Mouse (Mus musculus): Measurements from ENCODE around the gene Hoxd12. TPM values are rescaled to one million over a fixed set of nuclear protein-coding genes. Genes with fewer than 3 reads are reported as not detected.

Gene Hoxd12
- polyA plus RNA-seq, 1 experiment from 2014 or later = not detected

DNA sequence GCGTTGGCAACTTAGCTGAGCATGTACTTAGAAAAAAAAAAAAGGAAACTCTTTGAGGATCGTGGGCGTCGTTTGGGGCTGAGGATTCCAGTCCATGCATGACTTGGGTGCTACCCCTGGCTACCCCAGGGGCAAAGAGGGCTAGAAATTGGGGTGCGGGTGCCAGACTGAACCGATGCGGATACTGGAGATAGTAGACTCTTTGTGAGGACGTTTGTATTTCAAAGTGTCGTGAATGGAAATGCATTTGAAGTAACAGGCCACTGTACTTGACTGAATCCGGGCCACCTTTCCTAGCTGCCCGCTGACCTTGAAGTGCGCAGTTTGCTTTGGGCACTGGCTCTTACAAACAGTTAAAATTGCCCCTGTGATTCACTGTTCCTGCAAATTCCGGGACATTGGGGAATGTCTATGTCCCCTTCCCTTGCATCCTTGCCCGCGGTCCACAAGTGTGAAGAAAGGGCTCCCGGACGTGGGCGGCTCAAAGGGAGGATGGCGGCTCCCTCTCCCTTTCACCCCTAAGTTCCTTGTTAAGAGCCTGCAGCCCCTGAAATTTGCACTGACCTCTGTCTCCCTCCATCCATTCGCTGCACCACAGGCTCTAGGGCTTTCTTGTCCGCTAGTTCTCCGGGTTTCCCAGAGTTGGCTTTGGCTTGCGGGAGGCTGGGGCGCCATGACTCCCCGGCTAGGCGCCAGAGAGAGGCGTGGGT, 12.3 kb downstream of the Hoxd12 start:
- Histone ChIP-seq H3K27me3 (replicated peaks) (peaks cover 87% of the 10 kb centered on the region), H3K36me3 (replicated peaks) (no peaks in the 10 kb centered on the region), H3K4me2 (no peak overlapping the region), H3K4me1 (peaks cover 7% of the 10 kb centered on the region; the same call in 1 of the 2 replicates), H3K9ac (no peak overlapping the region), H3K4me3 (no peak overlapping the region), H3K9me3 (no peaks in the 10 kb centered on the region), H3K27ac (no peak overlapping the region)
- WGBS = 1% methylated on average over 27 of the region's 27 CpGs
- no peak for ATAC-seq (replicated peaks)

DNA sequence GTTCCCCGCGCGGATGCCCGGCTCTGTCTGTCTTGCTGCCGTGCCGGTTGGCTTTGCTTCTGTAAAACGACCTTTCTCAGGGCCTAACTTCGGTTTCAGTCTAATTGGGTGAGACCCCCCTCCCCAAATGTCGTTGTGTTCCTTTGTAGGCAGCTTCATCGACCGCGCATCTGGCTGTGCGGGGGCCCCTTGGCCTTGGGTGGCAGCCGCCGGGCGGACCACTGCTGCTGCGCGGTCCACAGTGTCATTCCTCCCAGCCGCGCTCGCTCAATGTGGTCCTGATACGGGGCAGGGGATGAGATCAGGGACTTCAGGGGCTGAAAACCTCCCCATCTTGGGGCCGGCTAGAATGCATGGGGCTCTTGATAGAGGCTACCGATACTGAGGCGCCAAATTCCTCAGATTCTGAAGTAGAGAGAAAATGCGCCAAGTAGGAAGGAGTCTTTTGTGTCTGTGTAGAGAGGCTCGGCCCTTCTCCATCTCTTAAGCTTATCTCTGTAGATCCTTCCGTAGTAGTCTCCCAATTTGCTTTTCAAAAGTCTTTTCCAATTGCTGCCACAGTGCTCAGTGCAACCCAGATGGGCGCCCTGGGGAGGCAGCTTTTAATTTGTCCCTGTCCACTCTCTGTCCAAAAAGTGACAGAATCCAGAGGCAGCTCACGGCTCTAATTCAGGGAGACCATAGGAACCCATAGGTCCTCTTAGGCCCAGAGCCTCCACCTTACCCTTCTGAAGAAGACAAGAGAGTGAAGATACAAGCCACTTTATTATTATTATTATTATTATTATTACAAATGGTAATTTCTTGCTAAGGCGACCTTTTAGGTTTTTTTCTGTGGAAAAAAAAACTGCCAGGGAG, 13.1 kb downstream of the Hoxd12 start:
- Histone ChIP-seq H3K4me2 (no peak overlapping the region), H3K9ac (no peak overlapping the region), H3K36me3 (replicated peaks) (no peaks in the 10 kb centered on the region), H3K4me3 (no peak overlapping the region), H3K9me3 (no peaks in the 10 kb centered on the region), H3K27ac (no peak overlapping the region), H3K4me1 (no peaks in the 10 kb centered on the region), H3K27me3 (replicated peaks) (peaks cover 88% of the 10 kb centered on the region)
- WGBS = under 1% methylated on average over 31 of the region's 31 CpGs
- ATAC-seq (replicated peaks) = no peak

GRCm38 (mm10) chr2:74688795-74689573, 14.2 kb downstream of the Hoxd12 start:
- WGBS = 3% methylated on average over 12 of the region's 12 CpGs
- Histone ChIP-seq H3K27ac (no peak overlapping the region), H3K4me1 (no peaks in the 10 kb centered on the region), H3K27me3 (replicated peaks) (peaks cover 88% of the 10 kb centered on the region), H3K9ac (no peak overlapping the region), H3K36me3 (replicated peaks) (no peaks in the 10 kb centered on the region), H3K9me3 (no peaks in the 10 kb centered on the region), H3K4me2 (no peak overlapping the region), H3K4me3 (no peak overlapping the region)
- ATAC-seq (replicated peaks) = no peak

DNA sequence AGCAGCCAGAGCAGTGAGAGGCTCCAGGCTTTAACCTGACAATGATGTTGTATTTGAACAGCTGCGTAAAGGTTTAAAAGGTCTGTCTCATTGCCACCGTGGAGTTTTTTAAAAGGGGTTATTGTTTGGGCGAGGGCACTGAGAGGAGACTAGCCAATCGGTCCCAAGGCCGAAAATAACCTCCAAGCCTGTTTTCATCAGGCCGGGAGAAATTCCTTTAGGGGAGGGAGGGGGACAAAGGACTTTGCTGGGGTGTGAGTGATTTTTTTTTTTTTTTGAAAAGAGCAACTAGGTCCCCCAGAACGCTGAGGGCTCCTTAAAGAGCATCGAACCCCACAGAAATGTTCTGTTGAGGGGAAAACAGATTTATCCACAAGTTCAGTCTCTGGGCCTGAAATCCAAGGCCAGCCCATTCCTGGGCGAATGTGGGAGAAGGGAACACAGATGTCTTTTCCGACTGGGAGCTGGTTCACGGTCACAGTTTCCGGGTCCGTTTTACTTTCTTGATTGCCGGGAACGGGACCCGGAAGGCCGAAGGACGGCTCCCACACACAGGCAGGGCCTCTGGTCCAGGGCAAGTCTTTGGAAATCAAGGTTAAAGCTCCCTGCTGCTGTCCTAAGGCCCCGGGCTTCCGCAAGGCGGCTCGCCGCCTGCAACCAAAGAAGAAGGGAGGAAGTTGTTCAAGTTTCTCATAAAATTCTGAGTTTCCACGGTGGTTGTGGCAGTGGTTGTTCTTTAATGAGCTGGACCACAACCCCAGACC, 14.9 kb downstream of the Hoxd12 start:
- ATAC-seq (replicated peaks) = no peak
- Histone ChIP-seq H3K4me1 (no peaks in the 10 kb centered on the region), H3K36me3 (replicated peaks) (no peaks in the 10 kb centered on the region), H3K27me3 (replicated peaks) (peaks cover 88% of the 10 kb centered on the region), H3K27ac (no peak overlapping the region), H3K4me3 (no peak overlapping the region), H3K4me2 (no peak overlapping the region), H3K9me3 (no peaks in the 10 kb centered on the region), H3K9ac (no peak overlapping the region)
- WGBS = under 1% methylated on average over 24 of the region's 24 CpGs

GRCm38 (mm10) chr2:74690338-74690716, 15.5 kb downstream of the Hoxd12 start:
- no peaks in the 10 kb centered on the region for H3K9me3 ChIP-seq
- no peak overlapping the region for H3K27ac ChIP-seq
- H3K4me2 ChIP-seq = no peak overlapping the region
- peaks cover 88% of the 10 kb centered on the region for H3K27me3 ChIP-seq (replicated peaks)
- no peak overlapping the region for H3K9ac ChIP-seq
- H3K4me3 ChIP-seq = no peak overlapping the region
- 9% methylated on average over 8 of the region's 8 CpGs for WGBS
- no peaks in the 10 kb centered on the region for H3K36me3 ChIP-seq (replicated peaks)
- H3K4me1 ChIP-seq = no peaks in the 10 kb centered on the region
- no peak for ATAC-seq (replicated peaks)

- Histone ChIP-seq H3K9ac (no peak within 1 kb of the TSS), H3K36me3 (replicated peaks) (no peaks in the 10 kb centered on the region), H3K27me3 (replicated peaks) (peaks cover 93% of the 10 kb centered on the region), H3K9me3 (no peaks in the 10 kb centered on the region), H3K4me2 (no peak within 1 kb of the TSS), H3K4me1 (no peaks in the 10 kb centered on the region), H3K4me3 (no peak within 1 kb of the TSS), H3K27ac (no peak within 1 kb of the TSS)
- WGBS = 1% methylated on average over 56 of the region's 56 CpGs
- ATAC-seq (replicated peaks) = no peak
These were observed 16.5 kb downstream of the Hoxd12 start, which contains the start of gene Hoxd10 for GRCm38 (mm10) chr2:74691022-74691951. Hoxd10 (plus strand) TSS chr2:74691924.

- no peak for ATAC-seq (replicated peaks)
- Histone ChIP-seq H3K9me3 (no peaks in the 10 kb centered on the region), H3K9ac (no peak overlapping the region), H3K4me1 (no peaks in the 10 kb centered on the region), H3K4me3 (no peak overlapping the region), H3K36me3 (replicated peaks) (no peaks in the 10 kb centered on the region), H3K4me2 (no peak overlapping the region), H3K27ac (no peak overlapping the region), H3K27me3 (replicated peaks) (peaks cover 93% of the 10 kb centered on the region)
- WGBS = 4% methylated on average over 35 of the region's 35 CpGs
These were observed 17.4 kb downstream of the Hoxd12 start for GRCm38 (mm10) chr2:74691995-74692807.

DNA sequence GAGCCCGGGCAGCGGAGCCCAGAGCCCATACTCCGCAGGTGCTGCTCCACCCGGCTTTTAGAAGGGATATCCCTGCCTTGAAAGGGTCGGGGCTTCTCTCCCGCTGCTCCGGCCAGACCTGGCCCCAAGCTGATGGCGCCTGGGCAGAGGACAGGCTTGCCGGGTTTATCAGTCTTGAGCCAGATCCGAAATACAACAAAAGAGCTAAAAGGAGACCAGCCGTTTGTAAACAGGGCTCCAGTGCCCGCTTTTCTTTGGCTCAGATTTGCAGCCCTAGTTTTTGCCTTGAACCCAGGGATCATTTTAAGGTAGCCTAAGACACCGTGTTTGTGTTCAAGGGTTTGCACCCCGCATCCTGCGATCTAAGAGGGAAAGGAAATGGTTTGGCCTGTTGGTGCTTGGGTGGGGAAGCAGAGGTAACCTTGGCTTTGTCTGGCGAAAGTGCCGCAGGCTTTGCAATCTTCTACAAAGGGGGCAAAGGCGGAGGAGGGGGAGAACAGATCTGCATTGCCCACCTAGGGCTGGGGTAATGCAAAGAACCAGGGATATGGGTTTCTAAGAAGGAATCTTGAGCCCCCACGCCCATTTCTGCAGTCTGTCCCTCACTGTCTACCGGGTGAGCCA, 18.1 kb downstream of the Hoxd12 start:
- H3K4me1 ChIP-seq = peaks cover 5% of the 10 kb centered on the region; the same call in 1 of the 2 replicates
- H3K9ac ChIP-seq = no peak overlapping the region
- peaks cover 93% of the 10 kb centered on the region for H3K27me3 ChIP-seq (replicated peaks)
- H3K9me3 ChIP-seq = no peaks in the 10 kb centered on the region
- no peak for ATAC-seq (replicated peaks)
- H3K27ac ChIP-seq = no peak overlapping the region
- H3K4me3 ChIP-seq = no peak overlapping the region
- whole genome bisulfite sequencing = 2% methylated on average over 20 of the region's 20 CpGs
- H3K4me2 ChIP-seq = no peak overlapping the region
- H3K36me3 ChIP-seq (replicated peaks) = no peaks in the 10 kb centered on the region

DNA sequence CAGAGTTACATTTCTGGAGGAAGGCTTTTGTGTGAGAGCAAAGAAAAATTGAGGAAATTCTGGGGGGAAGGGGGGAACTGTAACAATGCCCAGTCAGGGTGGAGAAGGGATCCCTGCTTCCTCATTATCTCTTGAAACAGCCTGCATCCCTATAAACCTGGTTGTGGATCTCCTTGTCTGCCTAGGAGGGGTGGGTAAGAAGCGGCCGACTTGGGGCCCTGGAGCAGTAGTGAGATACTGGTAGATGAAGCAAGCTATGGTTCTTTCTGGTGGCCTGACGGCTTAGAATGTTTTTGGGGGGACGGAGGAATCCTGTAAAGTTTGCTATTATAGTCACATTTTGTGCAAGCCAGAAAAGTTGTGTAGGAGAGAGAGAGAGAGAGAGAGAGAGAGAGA, 18.6 kb downstream of the Hoxd12 start:
- Histone ChIP-seq H3K4me3 (no peak overlapping the region), H3K9me3 (no peaks in the 10 kb centered on the region), H3K36me3 (replicated peaks) (no peaks in the 10 kb centered on the region), H3K27ac (no peak overlapping the region), H3K27me3 (replicated peaks) (peaks cover 90% of the 10 kb centered on the region), H3K4me2 (no peak overlapping the region), H3K4me1 (peaks cover 8% of the 10 kb centered on the region; the same call in 1 of the 2 replicates), H3K9ac (no peak overlapping the region)
- ATAC-seq (replicated peaks) = no peak
- 7% methylated on average over 4 of the region's 4 CpGs for WGBS

DNA sequence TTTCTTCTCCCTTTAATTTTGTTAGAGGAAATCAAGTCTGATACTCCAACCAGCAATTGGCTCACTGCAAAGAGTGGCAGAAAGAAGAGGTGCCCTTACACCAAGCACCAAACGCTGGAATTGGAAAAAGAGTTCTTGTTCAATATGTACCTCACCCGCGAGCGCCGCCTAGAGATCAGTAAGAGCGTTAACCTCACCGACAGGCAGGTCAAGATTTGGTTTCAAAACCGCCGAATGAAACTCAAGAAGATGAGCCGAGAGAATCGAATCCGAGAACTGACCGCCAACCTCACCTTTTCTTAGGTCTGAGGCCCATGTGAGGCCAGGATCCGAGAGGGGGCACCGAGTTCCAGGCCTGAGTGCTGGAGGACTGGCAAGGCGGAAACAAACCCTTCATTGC, 19.3 kb downstream of the Hoxd12 start:
- Histone ChIP-seq H3K27me3 (replicated peaks) (peaks cover 90% of the 10 kb centered on the region), H3K4me1 (peaks cover 8% of the 10 kb centered on the region; the same call in 1 of the 2 replicates), H3K4me3 (no peak overlapping the region), H3K27ac (no peak overlapping the region), H3K9me3 (no peaks in the 10 kb centered on the region), H3K4me2 (no peak overlapping the region), H3K36me3 (replicated peaks) (no peaks in the 10 kb centered on the region), H3K9ac (no peak overlapping the region)
- WGBS = 2% methylated on average over 16 of the region's 16 CpGs
- no peak for ATAC-seq (replicated peaks)
